Mouse (Mus musculus) testis, postnatal 14 days (tissue): ENCODE results near the gene Gm9789.
"Not testable (repeated sequence)": the region's sequence is repeated elsewhere in the genome, so short reads cannot be mapped to it uniquely, and the experiment has no call there.

Experiments used
- DNase-seq: peaks from one replicate; pipeline ENCODE4 v3.0.0; 2021; ENCODE audit warnings: low spot score

Gene Gm9789

DNA sequence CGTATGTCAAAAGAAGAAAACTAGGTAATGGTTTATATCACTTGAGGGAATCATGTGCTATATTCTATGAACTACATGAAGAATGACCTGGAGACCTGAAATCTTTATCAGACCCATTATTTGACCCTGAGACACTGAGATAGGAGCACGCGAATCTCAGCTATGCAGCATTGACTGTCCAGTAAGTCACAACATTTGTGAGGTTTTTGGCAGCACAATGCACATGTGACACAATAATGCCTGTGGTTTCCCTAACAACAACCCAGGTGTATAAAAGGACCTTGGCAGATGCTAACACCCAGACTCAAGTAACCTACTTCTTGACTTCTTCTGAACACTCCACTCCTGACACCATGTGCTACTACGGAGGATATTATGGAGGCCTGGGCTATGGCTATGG is at the start of gene Gm9789:
TSS of gene Gm9789 (plus strand) at position 301 of the 400 bp plus-strand sequence.
- DNase-seq: no peak

DNA sequence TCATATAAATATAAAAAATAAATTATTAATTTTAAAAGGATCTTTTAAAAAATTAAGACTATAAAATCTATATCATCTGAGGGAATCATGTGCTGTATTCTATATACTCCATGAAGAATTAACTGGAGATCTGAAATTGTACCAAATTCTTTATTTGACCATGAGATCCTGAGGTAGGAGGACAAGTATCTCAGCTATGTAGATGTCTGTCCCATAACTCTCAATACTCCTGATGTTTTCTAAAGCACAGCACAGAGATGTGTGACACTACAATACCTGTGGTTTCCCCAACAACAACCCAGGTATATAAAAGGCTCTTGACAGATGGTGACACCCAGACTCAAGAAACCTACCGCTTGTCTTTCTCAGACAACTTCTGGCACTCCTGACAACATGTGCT is 17.2 kb upstream of the Gm9789 start, which contains the start of gene Gm6358:
TSS of gene Gm6358 (plus strand) at position 301 of the 400 bp plus-strand sequence.
- no peak for DNase-seq

DNA sequence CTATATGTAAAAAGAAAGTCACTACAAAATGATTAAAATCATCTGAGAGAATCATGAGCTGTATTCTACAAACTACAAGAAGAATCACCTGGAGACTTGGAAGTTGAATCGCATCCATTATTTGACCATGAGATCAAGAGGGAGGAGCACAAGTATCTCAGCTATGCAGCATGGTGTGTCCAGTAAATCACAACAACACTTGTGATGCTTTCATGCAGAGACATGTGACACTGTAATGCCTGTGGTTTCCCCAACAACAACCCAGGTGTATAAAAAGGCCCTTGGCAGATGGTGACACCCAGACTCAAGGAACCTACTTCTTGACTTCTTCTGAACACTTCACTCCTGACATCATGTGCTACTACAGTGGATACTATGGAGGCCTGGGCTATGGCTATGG is 7.0 kb upstream of the Gm9789 start, which contains the start of gene Gm10061:
TSS of gene Gm10061 (plus strand) at position 301 of the 400 bp plus-strand sequence.
- DNase-seq: no peak

DNA sequence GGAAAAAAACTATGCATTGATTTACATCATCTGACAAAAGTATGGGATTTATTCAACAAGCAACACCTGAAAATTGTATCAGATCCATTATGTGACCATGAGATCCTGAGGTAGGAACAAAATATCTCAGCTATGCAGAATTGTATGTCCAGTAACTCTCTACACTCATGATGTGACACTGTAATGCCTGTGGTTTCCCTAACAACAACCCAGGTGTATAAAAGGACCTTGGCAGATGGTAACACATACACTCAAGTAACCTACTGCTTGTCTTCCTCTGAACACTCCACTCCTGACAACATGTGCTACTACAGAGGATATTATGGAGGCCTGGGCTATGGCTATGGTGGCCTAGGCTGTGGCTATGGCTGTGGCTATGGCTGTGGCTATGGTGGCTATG is 11.4 kb downstream of the Gm9789 start, which contains the start of gene Gm7735:
TSS of gene Gm7735 (plus strand) at position 301 of the 400 bp plus-strand sequence.
- not testable (repeated sequence) for DNase-seq

DNA sequence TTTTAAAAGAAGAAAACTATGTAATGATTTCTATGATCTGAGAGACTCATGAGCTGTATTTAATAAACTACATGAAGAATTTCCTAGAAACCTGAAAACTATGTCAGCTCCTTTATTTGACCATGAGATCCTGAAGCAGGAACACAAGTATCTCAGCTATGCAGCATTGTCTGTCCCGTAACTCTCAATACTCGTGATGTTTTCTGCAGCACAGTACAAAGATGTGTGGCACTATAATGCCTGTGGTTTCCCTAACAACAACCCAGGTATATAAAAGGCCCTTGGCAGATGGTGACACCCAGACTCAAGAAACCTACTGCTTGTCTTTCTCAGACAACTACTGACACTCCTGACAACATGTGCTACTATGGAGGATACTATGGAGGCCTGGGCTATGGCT is 16.7 kb downstream of the Gm9789 start, which contains the start of gene 1110057P08Rik:
TSS of gene 1110057P08Rik (plus strand) at position 301 of the 400 bp plus-strand sequence.
- no peak for DNase-seq

DNA sequence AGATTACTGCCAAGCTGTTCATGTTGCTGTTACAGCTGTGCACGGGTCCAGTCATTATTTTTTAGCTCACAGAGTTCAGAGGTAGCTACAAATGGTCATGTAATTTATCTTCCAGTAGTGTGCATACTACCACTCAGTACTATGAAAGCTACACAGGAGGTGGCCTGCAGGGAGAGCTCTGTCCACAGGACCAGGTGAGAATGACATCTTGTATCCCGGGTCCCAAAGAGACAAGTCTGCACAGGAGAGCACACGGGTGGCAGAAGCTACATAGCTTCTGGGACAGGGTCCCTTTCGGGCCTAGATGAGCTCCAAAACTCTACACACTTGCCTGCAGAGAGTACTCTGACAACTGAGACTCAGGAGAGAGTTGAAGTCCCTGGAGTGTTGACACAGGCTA is 30.9 kb downstream of the Gm9789 start:
- DNase-seq: no peak

DNA sequence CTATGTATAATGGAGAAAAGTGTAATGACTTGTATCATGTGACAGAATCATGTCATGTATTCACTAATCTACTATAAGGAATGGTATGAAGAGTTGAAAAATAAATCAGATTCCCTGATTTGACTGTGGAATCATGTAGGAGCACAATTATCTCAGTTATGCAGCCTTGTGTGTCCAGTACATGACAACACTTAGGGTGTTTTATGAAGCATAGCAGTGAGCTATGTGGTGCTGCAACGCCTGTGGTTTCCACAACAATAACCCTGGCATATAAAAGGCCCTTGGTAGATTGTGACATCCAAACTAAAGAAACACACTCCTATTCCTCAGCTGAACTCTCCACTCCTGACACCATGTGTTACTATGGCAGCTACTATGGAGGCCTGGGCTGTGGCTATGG is 47.8 kb downstream of the Gm9789 start, which contains the start of gene Krtap20-2:
TSS of gene Krtap20-2 (plus strand) at position 301 of the 400 bp plus-strand sequence.
- DNase-seq: no peak
